Mouse (Mus musculus): ENCODE results near the gene Olfr44. TPM values are rescaled to one million over a fixed set of nuclear protein-coding genes. Genes with fewer than 3 reads are reported as not detected.

Gene Olfr44
- not detected in 2 replicates for total RNA-seq (2014; rRNA removed; ENCODE audit: low replicate concordance)
- not detected in 2 replicates for polyA plus RNA-seq (2015; fragmentation: Nextera tagmentation; extraction: Ambion mirVana)

DNA sequence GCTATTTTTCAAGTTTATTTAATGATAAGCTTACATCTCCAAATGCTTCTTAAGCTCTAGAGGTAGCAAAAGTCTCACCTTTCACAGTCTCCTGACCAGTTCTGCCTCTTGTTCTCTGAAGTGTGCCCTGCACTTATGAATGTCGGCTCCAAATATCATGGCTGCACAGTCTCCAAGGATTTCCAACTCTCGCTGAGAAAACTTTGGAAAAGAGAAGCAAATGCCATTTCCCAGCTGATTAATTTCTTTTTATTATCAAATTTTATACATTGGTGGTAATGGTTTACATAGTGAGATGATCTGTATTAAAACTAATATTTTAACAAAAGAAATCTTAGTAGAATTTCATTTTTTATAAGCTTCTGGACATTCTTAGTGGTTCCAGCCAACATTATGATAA is at the start of gene Olfr44:
Gene Olfr44, minus strand, starts transcription at position 101 of the 400 bp plus-strand sequence.
- H3K27ac ChIP-seq (ENCODE audit: low read depth), result no peak within 1 kb of the TSS
- no peaks in the 10 kb centered on the region for H3K9me3 ChIP-seq (replicated peaks; ENCODE audit: control insufficient read depth, low read length)
- no peak within 1 kb of the TSS for H3K9ac ChIP-seq (replicated peaks; ENCODE audit: low read depth, low read length)
- no peak for ATAC-seq (ENCODE audit: insufficient read depth, low read depth)
- DNase-seq (ENCODE audit: low spot score), result no peak
- WGBS, result 75% methylated on average over 2 of the region's 2 CpGs
- no peak within 1 kb of the TSS for H3K4me3 ChIP-seq (ENCODE audit: low read depth, low read length)
- H3K4me1 ChIP-seq (ENCODE audit: control insufficient read depth, insufficient read depth), result no peaks in the 10 kb centered on the region
- no peak for TF ChIP-seq CTCF (IDR thresholded peaks at IDR 0.05; ENCODE audit: low read depth)
- no peak for TF ChIP-seq EP300 (IDR thresholded peaks at IDR 0.05; ENCODE audit: low read depth)
- no peaks in the 10 kb centered on the region for H3K36me3 ChIP-seq (replicated peaks; ENCODE audit: control insufficient read depth, insufficient read depth, low read length)
- no peaks in the 10 kb centered on the region for H3K27me3 ChIP-seq (ENCODE audit: control insufficient read depth, insufficient read depth, low read length)
- H3K4me2 ChIP-seq (ENCODE audit: low read depth, low read length), result no peak within 1 kb of the TSS

DNA sequence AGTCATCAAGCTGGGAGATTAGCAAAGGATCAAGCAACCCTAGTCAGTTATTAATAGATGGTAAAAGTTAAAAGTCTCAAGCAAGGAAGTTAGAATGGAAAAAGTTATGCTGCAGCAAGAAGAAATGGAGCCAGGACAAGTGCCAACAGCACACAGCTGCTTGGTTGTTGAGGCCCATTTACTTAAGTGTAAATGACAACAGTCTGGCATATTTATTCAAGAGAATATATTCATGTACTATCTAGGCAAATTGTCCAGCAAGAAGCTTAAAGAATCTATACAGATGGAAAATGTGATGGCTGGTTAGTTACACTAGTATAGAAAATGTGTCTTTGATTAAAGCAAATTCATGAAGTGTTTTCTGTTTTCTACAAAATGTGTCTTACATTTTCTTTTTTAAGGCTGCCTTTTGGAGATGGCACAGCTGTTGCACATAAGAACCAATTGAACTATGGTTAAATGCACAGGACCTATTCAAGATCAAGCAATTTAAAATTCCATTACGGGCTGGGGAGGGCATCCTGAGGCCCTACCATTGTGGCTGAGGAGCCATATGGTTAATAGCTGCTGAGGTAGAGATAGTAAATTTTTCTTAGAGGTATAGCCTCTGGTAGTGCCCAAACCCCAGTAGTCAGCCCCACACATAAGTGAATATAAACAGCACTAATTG is 30.0 kb upstream of the Olfr44 start:
- no peak overlapping the region for H3K4me3 ChIP-seq (ENCODE audit: low read depth, low read length)
- TF ChIP-seq EP300 (IDR thresholded peaks at IDR 0.05; ENCODE audit: low read depth) (no peak), CTCF (IDR thresholded peaks at IDR 0.05; ENCODE audit: low read depth) (no peak)
- H3K36me3 ChIP-seq (replicated peaks; ENCODE audit: control insufficient read depth, insufficient read depth, low read length), result no peaks in the 10 kb centered on the region
- H3K4me2 ChIP-seq (ENCODE audit: low read depth, low read length), result no peak overlapping the region
- H3K9me3 ChIP-seq (replicated peaks; ENCODE audit: control insufficient read depth, low read length), result no peaks in the 10 kb centered on the region
- no peak overlapping the region for H3K9ac ChIP-seq (replicated peaks; ENCODE audit: low read depth, low read length)
- no peak overlapping the region for H3K27ac ChIP-seq (ENCODE audit: low read depth)
- DNase-seq (ENCODE audit: low spot score), result no peak
- H3K27me3 ChIP-seq (ENCODE audit: control insufficient read depth, insufficient read depth, low read length), result no peaks in the 10 kb centered on the region
- H3K4me1 ChIP-seq (ENCODE audit: control insufficient read depth, insufficient read depth), result no peaks in the 10 kb centered on the region
- 82% methylated on average over 1 of the region's 1 CpGs for WGBS
- no peak for ATAC-seq (ENCODE audit: insufficient read depth, low read depth)

DNA sequence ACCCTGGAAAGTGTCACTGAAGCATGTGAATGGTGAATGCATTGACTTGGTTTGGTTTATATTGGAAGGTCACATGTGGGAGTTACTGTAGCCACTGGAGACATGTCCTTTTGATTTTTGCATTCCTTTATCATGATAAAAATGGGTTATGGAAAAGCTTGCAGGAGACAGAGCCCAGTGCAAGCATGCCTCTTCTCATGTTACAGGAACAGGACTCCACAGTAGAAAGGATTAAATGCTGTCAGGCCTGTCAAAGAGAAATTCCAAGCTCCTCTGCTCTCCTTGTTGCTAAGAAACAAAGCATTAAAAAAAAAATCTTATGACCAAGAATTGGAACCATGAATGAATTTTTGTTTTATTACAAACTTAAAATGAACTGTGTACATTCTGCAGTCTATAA is 24.8 kb upstream of the Olfr44 start:
- no peaks in the 10 kb centered on the region for H3K27me3 ChIP-seq (ENCODE audit: control insufficient read depth, insufficient read depth, low read length)
- no peak overlapping the region for H3K4me2 ChIP-seq (ENCODE audit: low read depth, low read length)
- H3K4me1 ChIP-seq (ENCODE audit: control insufficient read depth, insufficient read depth), result no peaks in the 10 kb centered on the region
- no peaks in the 10 kb centered on the region for H3K36me3 ChIP-seq (replicated peaks; ENCODE audit: control insufficient read depth, insufficient read depth, low read length)
- no peak overlapping the region for H3K9ac ChIP-seq (replicated peaks; ENCODE audit: low read depth, low read length)
- no peak for DNase-seq (ENCODE audit: low spot score)
- H3K9me3 ChIP-seq (replicated peaks; ENCODE audit: control insufficient read depth, low read length), result no peaks in the 10 kb centered on the region
- H3K27ac ChIP-seq (ENCODE audit: low read depth), result no peak overlapping the region
- ATAC-seq (ENCODE audit: insufficient read depth, low read depth), result no peak
- no peak overlapping the region for H3K4me3 ChIP-seq (ENCODE audit: low read depth, low read length)
- no peak for TF ChIP-seq EP300 (IDR thresholded peaks at IDR 0.05; ENCODE audit: low read depth)
- TF ChIP-seq CTCF (IDR thresholded peaks at IDR 0.05; ENCODE audit: low read depth), result no peak

DNA sequence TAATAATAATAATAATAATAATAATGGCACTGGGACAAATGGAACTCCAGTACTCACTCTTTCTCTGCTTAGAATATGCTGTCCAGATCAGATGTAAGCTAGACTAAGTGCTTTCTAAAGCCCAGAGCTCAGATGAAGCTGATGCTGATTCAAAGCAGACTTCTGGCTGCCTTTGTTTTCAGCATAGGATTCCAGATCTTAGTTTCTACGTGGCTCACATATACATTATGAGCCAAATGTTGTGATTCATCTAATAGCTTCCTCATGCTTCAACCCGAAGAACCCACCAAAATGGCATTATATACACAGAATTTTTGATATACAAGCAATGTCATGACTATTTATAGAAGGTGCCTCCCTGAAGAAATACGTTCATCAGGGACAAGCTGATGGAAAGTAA is 21.7 kb upstream of the Olfr44 start, which contains the start of gene Olfr957:
Gene Olfr957, minus strand, starts transcription at position 279 of the 400 bp plus-strand sequence.
- Histone ChIP-seq H3K27me3 (ENCODE audit: control insufficient read depth, insufficient read depth, low read length) (no peaks in the 10 kb centered on the region), H3K4me2 (ENCODE audit: low read depth, low read length) (no peak within 1 kb of the TSS), H3K9ac (replicated peaks; ENCODE audit: low read depth, low read length) (no peak within 1 kb of the TSS), H3K27ac (ENCODE audit: low read depth) (no peak within 1 kb of the TSS), H3K9me3 (replicated peaks; ENCODE audit: control insufficient read depth, low read length) (no peaks in the 10 kb centered on the region), H3K36me3 (replicated peaks; ENCODE audit: control insufficient read depth, insufficient read depth, low read length) (no peaks in the 10 kb centered on the region), H3K4me3 (ENCODE audit: low read depth, low read length) (no peak within 1 kb of the TSS), H3K4me1 (ENCODE audit: control insufficient read depth, insufficient read depth) (no peaks in the 10 kb centered on the region)
- ATAC-seq (ENCODE audit: insufficient read depth, low read depth) (no peak), DNase-seq (ENCODE audit: low spot score) (no peak)
- WGBS, result 54% methylated on average over 3 of the region's 3 CpGs
- TF ChIP-seq CTCF (IDR thresholded peaks at IDR 0.05; ENCODE audit: low read depth) (no peak), EP300 (IDR thresholded peaks at IDR 0.05; ENCODE audit: low read depth) (no peak)

DNA sequence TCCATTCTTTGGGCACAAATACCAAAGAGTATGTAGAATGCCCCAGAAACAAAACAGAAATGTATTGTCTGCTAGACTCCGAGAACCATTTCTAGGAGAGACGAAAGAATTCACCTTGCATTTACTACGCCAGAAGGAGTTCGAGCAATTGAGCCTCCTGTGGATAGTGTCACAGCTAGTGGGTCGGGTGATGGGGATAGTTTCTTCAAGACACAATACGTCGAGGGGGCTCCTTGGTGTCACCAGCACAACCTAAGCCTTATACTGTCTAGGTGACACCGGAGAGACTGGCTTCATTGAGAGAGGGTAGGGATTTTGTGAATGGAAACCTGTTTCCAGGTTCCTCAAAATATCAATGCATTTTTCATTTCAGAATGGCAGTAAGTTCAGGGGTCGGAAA is 15.6 kb upstream of the Olfr44 start:
- 63% methylated on average over 9 of the region's 9 CpGs for WGBS
- Histone ChIP-seq H3K4me1 (ENCODE audit: control insufficient read depth, insufficient read depth) (no peaks in the 10 kb centered on the region), H3K36me3 (replicated peaks; ENCODE audit: control insufficient read depth, insufficient read depth, low read length) (no peaks in the 10 kb centered on the region), H3K4me3 (ENCODE audit: low read depth, low read length) (no peak overlapping the region), H3K27ac (ENCODE audit: low read depth) (no peak overlapping the region), H3K9ac (replicated peaks; ENCODE audit: low read depth, low read length) (no peak overlapping the region), H3K27me3 (ENCODE audit: control insufficient read depth, insufficient read depth, low read length) (no peaks in the 10 kb centered on the region), H3K4me2 (ENCODE audit: low read depth, low read length) (no peak overlapping the region), H3K9me3 (replicated peaks; ENCODE audit: control insufficient read depth, low read length) (no peaks in the 10 kb centered on the region)
- ATAC-seq (ENCODE audit: insufficient read depth, low read depth), result no peak
- DNase-seq (ENCODE audit: low spot score), result no peak
- TF ChIP-seq EP300 (IDR thresholded peaks at IDR 0.05; ENCODE audit: low read depth) (no peak), CTCF (IDR thresholded peaks at IDR 0.05; ENCODE audit: low read depth) (no peak)

DNA sequence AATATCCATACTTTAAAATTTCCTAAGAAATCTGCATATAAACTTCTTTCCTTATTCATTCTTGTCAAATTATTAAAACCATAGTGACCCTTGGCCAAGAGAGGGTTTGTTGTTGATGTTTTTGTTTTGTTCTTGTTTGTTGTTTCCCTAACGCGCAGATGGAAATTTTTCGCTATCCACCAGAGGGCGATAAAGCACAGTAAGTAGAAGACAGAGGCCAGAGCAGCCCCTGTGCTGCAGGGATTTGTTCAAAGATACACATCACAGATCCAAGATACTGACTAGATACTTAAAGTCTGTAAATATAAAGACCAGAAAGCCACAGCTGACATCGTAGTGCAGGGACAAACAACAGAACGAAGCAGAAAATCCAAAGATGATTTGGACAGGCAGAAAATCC is 15.2 kb upstream of the Olfr44 start:
- Histone ChIP-seq H3K27me3 (ENCODE audit: control insufficient read depth, insufficient read depth, low read length) (no peaks in the 10 kb centered on the region), H3K9me3 (replicated peaks; ENCODE audit: control insufficient read depth, low read length) (no peaks in the 10 kb centered on the region), H3K27ac (ENCODE audit: low read depth) (no peak overlapping the region), H3K4me1 (ENCODE audit: control insufficient read depth, insufficient read depth) (no peaks in the 10 kb centered on the region), H3K4me3 (ENCODE audit: low read depth, low read length) (no peak overlapping the region), H3K36me3 (replicated peaks; ENCODE audit: control insufficient read depth, insufficient read depth, low read length) (no peaks in the 10 kb centered on the region), H3K4me2 (ENCODE audit: low read depth, low read length) (no peak overlapping the region), H3K9ac (replicated peaks; ENCODE audit: low read depth, low read length) (no peak overlapping the region)
- DNase-seq (ENCODE audit: low spot score) (peak; percentile 15), ATAC-seq (ENCODE audit: insufficient read depth, low read depth) (no peak)
- WGBS, result 13% methylated on average over 6 of the region's 6 CpGs
- TF ChIP-seq EP300 (IDR thresholded peaks at IDR 0.05; ENCODE audit: low read depth) (no peak), CTCF (IDR thresholded peaks at IDR 0.05; ENCODE audit: low read depth) (peak; percentile 63)
